Mouse (Mus musculus) liver, postnatal 0 days (tissue): ENCODE measurements at regions not wholly inside any gene's neighbourhood (a gene's known extent, or its start where the extent isn't known, plus 50 kb on each side); places are given as distances from the start of the nearest gene placed in this dataset.

Experiments
- CTCF ChIP-seq: sonication (generic); IDR thresholded peaks from 2 replicates; pipeline ENCODE4 v1.5.1; 2016; ENCODE audit warnings: antibody characterized with exemption, low read depth
- EP300 ChIP-seq: IDR thresholded peaks from 2 replicates; pipeline ENCODE4 v1.6.1; 2016; ENCODE audit warnings: antibody characterized with exemption, low read depth, mild to moderate bottlenecking

GRCm38 (mm10) chr13:5240541-5240940 is 620.7 kb upstream of the Klf6 start:
- no peak for TF ChIP-seq CTCF
- TF ChIP-seq EP300: no peak
